Mouse (Mus musculus): ENCODE data around the gene Stn1. TPM values are rescaled to one million over a fixed set of nuclear protein-coding genes. Genes with fewer than 3 reads are reported as not detected.
A peak's percentile ranks its signal among the peaks of the same experiment; 100 is the strongest.

Gene Stn1
- polyA plus RNA-seq, 2 experiments: 39.1 to 53.6 TPM

DNA sequence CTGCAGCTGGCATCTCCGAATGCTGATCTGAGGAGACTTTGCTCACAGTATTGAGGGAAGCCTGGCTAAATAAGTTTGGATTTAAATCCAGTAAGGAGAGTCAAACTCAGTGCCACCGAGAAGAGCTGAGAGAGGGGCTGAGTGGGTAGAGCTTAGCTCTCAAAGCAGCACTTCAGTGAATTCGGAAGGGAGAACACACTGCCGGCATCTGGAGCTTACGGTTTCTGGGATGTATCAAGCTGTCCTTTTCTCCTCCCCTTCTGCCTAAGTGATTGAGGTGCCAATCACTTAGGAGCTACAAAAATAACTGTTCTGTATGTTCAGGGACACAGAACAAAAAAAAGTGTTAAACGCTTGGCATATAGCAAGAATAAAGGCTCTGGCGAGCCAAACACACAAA, 5.1 kb upstream of the Stn1 start:
- no peak overlapping the region for H3K9ac ChIP-seq (ENCODE audit: low read depth, low read length, severe bottlenecking)
- no peak overlapping the region for H3K4me2 ChIP-seq (replicated peaks; ENCODE audit: low read depth, low read length, severe bottlenecking)
- no peak overlapping the region for H3K4me3 ChIP-seq (replicated peaks; ENCODE audit: low read length)
- H3K27me3 ChIP-seq (ENCODE audit: control insufficient read depth, insufficient read depth, low read length): no peaks in the 10 kb centered on the region
- no peaks in the 10 kb centered on the region for H3K36me3 ChIP-seq (ENCODE audit: control insufficient read depth, insufficient read depth, low read length)
- DNase-seq (ENCODE audit: low spot score): no peak
- WGBS: 48% methylated on average over 7 of the region's 7 CpGs
- H3K27ac ChIP-seq (replicated peaks; ENCODE audit: low read depth, low read length): no peak overlapping the region
- no peak for ATAC-seq (ENCODE audit: low FRiP score, low read depth)
- H3K4me1 ChIP-seq (ENCODE audit: control insufficient read depth, insufficient read depth, low read length): peaks cover 14% of the 10 kb centered on the region
- no peaks in the 10 kb centered on the region for H3K9me3 ChIP-seq (ENCODE audit: control insufficient read depth, low read length)
- TF ChIP-seq POLR2A (IDR thresholded peaks at IDR 0.05; ENCODE audit: borderline replicate concordance, extremely low read depth, insufficient read depth, insufficient read length): no peak

DNA sequence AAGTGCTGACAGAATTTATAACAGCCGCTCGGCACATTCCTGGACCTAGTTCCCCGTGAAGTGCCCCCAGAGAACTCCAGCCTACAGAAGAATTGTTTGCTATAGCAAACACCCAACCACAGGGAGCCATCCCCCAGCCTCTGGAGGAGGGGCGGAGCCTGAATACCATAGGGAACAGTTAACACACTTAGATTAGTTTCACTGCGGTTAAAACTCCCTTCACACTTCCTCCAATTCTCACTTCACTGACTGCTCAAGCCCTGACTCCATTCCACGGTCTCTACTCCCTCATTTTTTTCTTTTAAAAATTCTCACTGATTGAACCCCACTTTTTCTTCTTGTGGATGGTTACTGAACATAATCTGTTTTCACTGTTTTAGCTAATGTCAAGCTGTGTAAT, 1.5 kb upstream of the Stn1 start:
- 5% methylated on average over 6 of the region's 6 CpGs for WGBS
- no peak for TF ChIP-seq POLR2A (IDR thresholded peaks at IDR 0.05; ENCODE audit: borderline replicate concordance, extremely low read depth, insufficient read depth, insufficient read length)
- peak; percentile 57 for DNase-seq (ENCODE audit: low spot score)
- Histone ChIP-seq H3K27ac (replicated peaks; ENCODE audit: low read depth, low read length) (0 out of 2 replicates have a peak overlapping the region, but pooled peaks have one; percentile 10), H3K4me3 (replicated peaks; ENCODE audit: low read length) (no peak overlapping the region), H3K9ac (ENCODE audit: low read depth, low read length, severe bottlenecking) (no peak overlapping the region), H3K4me2 (replicated peaks; ENCODE audit: low read depth, low read length, severe bottlenecking) (0 out of 2 replicates have a peak overlapping the region, but pooled peaks have one; percentile 13), H3K36me3 (ENCODE audit: control insufficient read depth, insufficient read depth, low read length) (peaks cover 6% of the 10 kb centered on the region; the same call in 1 of the 2 replicates), H3K9me3 (ENCODE audit: control insufficient read depth, low read length) (no peaks in the 10 kb centered on the region), H3K4me1 (ENCODE audit: control insufficient read depth, insufficient read depth, low read length) (peaks cover 27% of the 10 kb centered on the region), H3K27me3 (ENCODE audit: control insufficient read depth, insufficient read depth, low read length) (no peaks in the 10 kb centered on the region)
- peak; percentile 9; the same call in 1 of the 2 replicates for ATAC-seq (ENCODE audit: low FRiP score, low read depth)

DNA sequence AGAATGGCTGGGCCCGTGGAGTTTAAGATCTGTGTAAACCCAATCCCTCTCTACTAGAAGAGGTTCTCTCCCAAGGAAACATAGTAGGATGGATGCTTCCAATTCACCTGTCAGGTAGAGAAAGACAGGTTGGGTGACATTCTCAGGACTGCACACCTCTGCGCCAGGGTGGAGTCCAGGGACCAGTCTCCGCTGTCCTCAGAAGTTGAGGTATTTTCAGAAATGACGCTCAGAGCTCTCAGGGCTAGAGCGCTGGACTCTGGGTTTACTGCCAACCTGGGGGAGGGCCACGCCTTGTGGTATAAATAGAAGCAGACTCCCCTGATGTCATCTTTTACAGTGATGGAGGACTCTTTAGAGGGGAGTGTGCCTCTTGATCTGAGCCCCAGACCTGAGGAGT, 572 bp upstream of the Stn1 start:
- no peak for DNase-seq (ENCODE audit: low spot score)

DNA sequence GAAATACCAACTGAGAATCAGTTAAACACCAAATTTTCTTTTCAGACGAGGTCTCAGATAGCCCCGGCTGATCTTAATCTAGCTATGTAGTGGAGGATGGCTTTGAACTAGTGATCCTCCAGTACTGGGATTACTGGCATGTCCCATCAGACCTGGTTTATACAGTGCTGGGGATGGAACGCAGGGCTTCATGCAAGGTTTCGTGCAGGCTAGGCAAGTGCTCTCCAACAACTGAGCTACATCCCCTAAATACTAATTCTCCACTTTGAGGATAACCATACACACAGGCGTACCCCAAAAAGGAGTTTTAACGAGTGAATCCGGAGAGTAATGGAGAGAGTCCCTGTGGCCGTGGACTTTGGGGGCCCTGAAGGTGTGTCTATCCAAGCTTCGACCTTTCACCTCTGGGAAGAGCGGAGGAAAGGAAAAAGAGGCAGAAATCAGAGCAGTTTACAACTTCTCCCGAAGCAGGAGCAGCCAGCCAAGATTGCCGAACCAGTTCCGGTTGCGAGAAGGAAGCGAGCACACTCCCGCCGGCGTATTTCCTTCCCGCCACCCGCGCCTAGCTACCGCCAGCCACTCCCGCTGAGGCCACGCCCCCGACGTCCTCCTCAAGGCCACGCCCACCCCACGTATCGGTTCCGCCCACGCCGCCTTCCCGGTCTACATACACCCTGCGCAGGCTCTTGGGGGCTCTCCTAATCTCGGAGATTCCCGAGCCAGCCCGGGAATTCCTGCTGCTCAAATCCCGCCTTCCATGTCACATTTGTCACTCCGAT, 597 bp downstream of the Stn1 start:
- peak overlapping the region; percentile 84 for H3K4me2 ChIP-seq (replicated peaks; ENCODE audit: low read depth, low read length, severe bottlenecking)
- H3K36me3 ChIP-seq (ENCODE audit: control insufficient read depth, insufficient read depth, low read length): peaks cover 6% of the 10 kb centered on the region
- ATAC-seq (ENCODE audit: low FRiP score, low read depth) (peak; percentile 96), DNase-seq (ENCODE audit: low spot score) (peak; percentile 98)
- peaks cover 27% of the 10 kb centered on the region for H3K4me1 ChIP-seq (ENCODE audit: control insufficient read depth, insufficient read depth, low read length)
- no peaks in the 10 kb centered on the region for H3K9me3 ChIP-seq (ENCODE audit: control insufficient read depth, low read length)
- WGBS: 5% methylated on average over 39 of the region's 39 CpGs
- peak overlapping the region; percentile 68 for H3K27ac ChIP-seq (replicated peaks; ENCODE audit: low read depth, low read length)
- no peaks in the 10 kb centered on the region for H3K27me3 ChIP-seq (ENCODE audit: control insufficient read depth, insufficient read depth, low read length)
- peak overlapping the region; percentile 48 for H3K4me3 ChIP-seq (replicated peaks; ENCODE audit: low read length)
- peak overlapping the region; percentile 62 for H3K9ac ChIP-seq (ENCODE audit: low read depth, low read length, severe bottlenecking)
- TF ChIP-seq POLR2A (IDR thresholded peaks at IDR 0.05; ENCODE audit: borderline replicate concordance, extremely low read depth, insufficient read depth, insufficient read length): 0 out of 2 replicates have a peak, but pooled peaks have one; percentile 29

More for the DNA sequence above, 572 bp upstream of the Stn1 start:
- Histone ChIP-seq H3K4me2 (replicated peaks; ENCODE audit: low read depth, low read length, severe bottlenecking) (peak overlapping the region; percentile 84), H3K27ac (replicated peaks; ENCODE audit: low read depth, low read length) (peak overlapping the region; percentile 68; the same call in 1 of the 2 replicates), H3K4me1 (ENCODE audit: control insufficient read depth, insufficient read depth, low read length) (peaks cover 27% of the 10 kb centered on the region), H3K36me3 (ENCODE audit: control insufficient read depth, insufficient read depth, low read length) (peaks cover 6% of the 10 kb centered on the region; the same call in 1 of the 2 replicates), H3K27me3 (ENCODE audit: control insufficient read depth, insufficient read depth, low read length) (no peaks in the 10 kb centered on the region), H3K9me3 (ENCODE audit: control insufficient read depth, low read length) (no peaks in the 10 kb centered on the region), H3K4me3 (replicated peaks; ENCODE audit: low read length) (no peak overlapping the region), H3K9ac (ENCODE audit: low read depth, low read length, severe bottlenecking) (0 out of 2 replicates have a peak overlapping the region, but pooled peaks have one; percentile 53)
- WGBS: 57% methylated on average over 6 of the region's 6 CpGs
- TF ChIP-seq POLR2A (IDR thresholded peaks at IDR 0.05; ENCODE audit: borderline replicate concordance, extremely low read depth, insufficient read depth, insufficient read length): no peak
- ATAC-seq (ENCODE audit: low FRiP score, low read depth): no peak

DNA sequence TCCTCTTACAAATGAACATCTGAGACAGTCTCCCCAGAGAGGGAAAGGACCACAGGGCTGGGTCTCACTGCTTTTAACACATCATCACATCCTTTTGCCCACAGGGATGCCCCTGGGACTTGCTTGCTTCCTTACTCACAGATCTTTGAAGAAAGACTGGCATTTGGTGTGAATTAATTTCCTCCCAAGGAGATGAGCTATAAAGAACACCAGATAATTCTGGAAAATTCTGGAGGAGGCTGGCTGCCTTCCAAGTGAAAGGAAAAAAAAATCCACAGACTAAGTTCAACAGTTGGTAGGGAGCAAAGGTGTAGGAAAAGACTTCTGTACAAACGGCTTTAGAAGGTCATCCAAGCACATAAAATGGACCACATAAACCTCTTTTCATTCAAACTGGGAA, 3.2 kb downstream of the Stn1 start:
- H3K36me3 ChIP-seq (ENCODE audit: control insufficient read depth, insufficient read depth, low read length): peaks cover 15% of the 10 kb centered on the region
- H3K27me3 ChIP-seq (ENCODE audit: control insufficient read depth, insufficient read depth, low read length): no peaks in the 10 kb centered on the region
- H3K4me1 ChIP-seq (ENCODE audit: control insufficient read depth, insufficient read depth, low read length): peaks cover 27% of the 10 kb centered on the region
- no peak overlapping the region for H3K4me2 ChIP-seq (replicated peaks; ENCODE audit: low read depth, low read length, severe bottlenecking)
- H3K9ac ChIP-seq (ENCODE audit: low read depth, low read length, severe bottlenecking): no peak overlapping the region
- DNase-seq (ENCODE audit: low spot score): peak; percentile 41
- ATAC-seq (ENCODE audit: low FRiP score, low read depth): no peak
- 62% methylated on average over 1 of the region's 1 CpGs for WGBS
- H3K27ac ChIP-seq (replicated peaks; ENCODE audit: low read depth, low read length): no peak overlapping the region
- no peak for TF ChIP-seq POLR2A (IDR thresholded peaks at IDR 0.05; ENCODE audit: borderline replicate concordance, extremely low read depth, insufficient read depth, insufficient read length)
- H3K9me3 ChIP-seq (ENCODE audit: control insufficient read depth, low read length): no peaks in the 10 kb centered on the region
- no peak overlapping the region for H3K4me3 ChIP-seq (replicated peaks; ENCODE audit: low read length)
